ENCODE assay signal across 8 mouse cellular contexts in the genomic region with DNA sequence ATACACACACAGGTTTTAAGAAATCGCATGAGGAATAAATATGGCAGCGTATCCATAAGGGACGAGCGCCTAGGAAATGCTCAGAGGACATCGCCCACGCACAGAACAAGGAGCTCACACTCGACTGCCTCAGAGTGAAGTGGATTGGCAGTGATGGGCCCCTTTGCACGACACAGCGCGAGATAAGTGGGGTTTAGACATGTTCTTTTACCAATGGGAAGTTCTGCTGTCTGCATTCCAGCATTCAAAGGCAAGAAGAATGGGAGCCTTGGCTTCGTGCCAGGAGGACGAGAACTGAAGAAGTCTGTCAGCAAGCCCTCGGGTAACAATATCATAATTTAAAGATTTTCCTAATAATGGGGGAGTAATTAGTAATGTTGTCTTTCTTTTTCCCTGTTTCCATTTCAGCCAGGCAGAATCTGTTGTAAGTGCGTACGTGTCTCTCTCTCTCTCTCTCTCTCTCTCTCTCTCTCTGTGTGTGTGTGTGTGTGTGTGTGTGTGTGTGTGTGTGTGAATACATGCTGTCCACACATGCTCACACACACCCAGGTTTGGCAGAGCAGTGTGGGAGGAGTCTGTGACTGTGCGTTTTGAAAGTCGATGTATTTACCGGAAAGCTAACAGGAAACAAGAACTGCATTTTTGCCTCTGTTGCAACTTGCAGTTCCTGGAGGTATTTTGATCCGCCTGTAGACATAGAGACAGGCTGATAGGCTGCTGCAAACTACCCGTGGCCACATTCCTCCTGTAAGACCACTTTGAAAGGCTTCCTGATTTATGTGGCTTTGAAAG.
DNase-seq lines count a peak whose midpoint lies in the region; ATAC-seq and TF ChIP-seq lines count a peak whose summit lies in the region.

No protein-coding gene starts in this region.

- ATAC-seq in hindbrain, embryonic 11.5 days (ENCODE audit: low FRiP score) = no peak
- no peak for ATAC-seq in hindbrain, embryonic 12.5 days (ENCODE audit: low FRiP score)
- peak; percentile 61; the same call in 1 of the 2 replicates for ATAC-seq in stomach, embryonic 14.5 days (ENCODE audit: insufficient number of reproducible peaks, insufficient read depth, low FRiP score, low read depth)

- WGBS in hindbrain, embryonic 11.5 days = 83% methylated on average over 20 of the region's 20 CpGs
- WGBS in hindbrain, embryonic 12.5 days = 75% methylated on average over 20 of the region's 20 CpGs
- WGBS in stomach, embryonic 14.5 days = 43% methylated on average over 20 of the region's 20 CpGs
- WGBS in midbrain, embryonic 10.5 days = 86% methylated on average over 20 of the region's 20 CpGs

- H3K4me2 ChIP-seq in hindbrain, embryonic 11.5 days (replicated peaks; ENCODE audit: low read depth, low read length) = no peak overlapping the region
- H3K4me2 ChIP-seq in hindbrain, embryonic 12.5 days (replicated peaks) = no peak overlapping the region
- peak overlapping the region; percentile 23; the same call in 1 of the 2 replicates for H3K4me2 ChIP-seq in stomach, embryonic 14.5 days (replicated peaks; ENCODE audit: low read depth, low read length)

- H3K4me1 ChIP-seq in hindbrain, embryonic 11.5 days (replicated peaks; ENCODE audit: control insufficient read depth, insufficient read depth, low read length) = no peaks in the 10 kb centered on the region
- H3K4me1 ChIP-seq in hindbrain, embryonic 12.5 days = no peaks in the 10 kb centered on the region
- no peaks in the 10 kb centered on the region for H3K4me1 ChIP-seq in stomach, embryonic 14.5 days (ENCODE audit: control insufficient read depth, insufficient read depth, low read length)
- H3K4me1 ChIP-seq in midbrain, embryonic 10.5 days = no peaks in the 10 kb centered on the region

- no peaks in the 10 kb centered on the region for H3K27me3 ChIP-seq in hindbrain, embryonic 11.5 days (ENCODE audit: control insufficient read depth, insufficient read depth, low read length)
- H3K27me3 ChIP-seq in hindbrain, embryonic 12.5 days = no peaks in the 10 kb centered on the region; the same call in 1 of the 2 replicates
- no peaks in the 10 kb centered on the region for H3K27me3 ChIP-seq in stomach, embryonic 14.5 days (ENCODE audit: control insufficient read depth, insufficient read depth, low read length)
- H3K27me3 ChIP-seq in midbrain, embryonic 10.5 days (ENCODE audit: low read depth, poor library complexity, severe bottlenecking) = 0 out of 2 replicates have a peak, but pooled peaks cover 6% of the 10 kb centered on the region

- no peak for TF ChIP-seq CTCF in layer of hippocampus, adult 2 months (conservative IDR thresholded peaks at IDR 0.05)

- H3K27ac ChIP-seq in hindbrain, embryonic 11.5 days (ENCODE audit: low read depth, low read length) = no peak overlapping the region
- H3K27ac ChIP-seq in hindbrain, embryonic 12.5 days = no peak overlapping the region
- H3K27ac ChIP-seq in layer of hippocampus, adult 2 months = no peak overlapping the region
- H3K27ac ChIP-seq in stomach, embryonic 14.5 days (ENCODE audit: low read length) = no peak overlapping the region
- no peak overlapping the region for H3K27ac ChIP-seq in midbrain, embryonic 10.5 days (replicated peaks)

- no peaks in the 10 kb centered on the region for H3K36me3 ChIP-seq in hindbrain, embryonic 11.5 days (ENCODE audit: control insufficient read depth, insufficient read depth, low read length)
- no peaks in the 10 kb centered on the region for H3K36me3 ChIP-seq in hindbrain, embryonic 12.5 days
- no peaks in the 10 kb centered on the region for H3K36me3 ChIP-seq in stomach, embryonic 14.5 days (ENCODE audit: control insufficient read depth, insufficient read depth, low read length)
- H3K36me3 ChIP-seq in midbrain, embryonic 10.5 days = no peaks in the 10 kb centered on the region

- intact Hi-C loops in gastrocnemius, postnatal 14 days (cut with DNase I; ENCODE audit: low total_unique reads) = no loop called here

- H3K9me3 ChIP-seq in hindbrain, embryonic 11.5 days (ENCODE audit: control insufficient read depth, low read length) = no peaks in the 10 kb centered on the region
- no peaks in the 10 kb centered on the region for H3K9me3 ChIP-seq in hindbrain, embryonic 12.5 days (replicated peaks)
- H3K9me3 ChIP-seq in stomach, embryonic 14.5 days (ENCODE audit: control insufficient read depth, low read depth, low read length) = no peaks in the 10 kb centered on the region
- H3K9me3 ChIP-seq in midbrain, embryonic 10.5 days (replicated peaks) = no peaks in the 10 kb centered on the region

- H3K9ac ChIP-seq in hindbrain, embryonic 11.5 days (ENCODE audit: low read depth, low read length) = no peak overlapping the region
- H3K9ac ChIP-seq in hindbrain, embryonic 12.5 days = no peak overlapping the region
- no peak overlapping the region for H3K9ac ChIP-seq in stomach, embryonic 14.5 days (replicated peaks; ENCODE audit: low read depth, low read length)

- no peak overlapping the region for H3K4me3 ChIP-seq in hindbrain, embryonic 11.5 days (ENCODE audit: low read depth, low read length)
- no peak overlapping the region for H3K4me3 ChIP-seq in hindbrain, embryonic 12.5 days
- no peak overlapping the region for H3K4me3 ChIP-seq in layer of hippocampus, adult 2 months
- H3K4me3 ChIP-seq in stomach, embryonic 14.5 days (ENCODE audit: low read depth, low read length) = no peak overlapping the region
- no peak overlapping the region for H3K4me3 ChIP-seq in midbrain, embryonic 10.5 days

- peak; percentile 15 for DNase-seq in hindbrain, embryonic 11.5 days (ENCODE audit: low spot score)
- DNase-seq in urinary bladder, adult 18-20 months (ENCODE audit: low spot score in 2 of 2) = peak; percentile 1 to 2
- DNase-seq in urinary bladder, postnatal 10 days (ENCODE audit: low spot score) = no peak
- peak; percentile 16 for DNase-seq in layer of hippocampus, adult 2 months (ENCODE audit: low spot score in 2 of 2)
- no peak for DNase-seq in gastrocnemius, postnatal 14 days
- no peak for DNase-seq in midbrain, embryonic 10.5 days (ENCODE audit: low spot score)

Comparison
In these comparisons a context has a peak if more than half of its experiments do, and no peak if none do; other contexts are left out.
1. DNase-seq: peak in hindbrain, embryonic 11.5 days (single experiment), urinary bladder, adult 18-20 months (2 of 2) and layer of hippocampus, adult 2 months (2 of 2); none in urinary bladder, postnatal 10 days (single experiment), gastrocnemius, postnatal 14 days (single experiment) and midbrain, embryonic 10.5 days (single experiment).